Mouse (Mus musculus): ENCODE results near the gene Zbtb17. TPM values are rescaled to one million over a fixed set of nuclear protein-coding genes. Genes with fewer than 3 reads are reported as not detected.

The Zbtb17 gene
- polyA plus RNA-seq, 1 experiment from 2014 or later = 50.7 TPM

DNA sequence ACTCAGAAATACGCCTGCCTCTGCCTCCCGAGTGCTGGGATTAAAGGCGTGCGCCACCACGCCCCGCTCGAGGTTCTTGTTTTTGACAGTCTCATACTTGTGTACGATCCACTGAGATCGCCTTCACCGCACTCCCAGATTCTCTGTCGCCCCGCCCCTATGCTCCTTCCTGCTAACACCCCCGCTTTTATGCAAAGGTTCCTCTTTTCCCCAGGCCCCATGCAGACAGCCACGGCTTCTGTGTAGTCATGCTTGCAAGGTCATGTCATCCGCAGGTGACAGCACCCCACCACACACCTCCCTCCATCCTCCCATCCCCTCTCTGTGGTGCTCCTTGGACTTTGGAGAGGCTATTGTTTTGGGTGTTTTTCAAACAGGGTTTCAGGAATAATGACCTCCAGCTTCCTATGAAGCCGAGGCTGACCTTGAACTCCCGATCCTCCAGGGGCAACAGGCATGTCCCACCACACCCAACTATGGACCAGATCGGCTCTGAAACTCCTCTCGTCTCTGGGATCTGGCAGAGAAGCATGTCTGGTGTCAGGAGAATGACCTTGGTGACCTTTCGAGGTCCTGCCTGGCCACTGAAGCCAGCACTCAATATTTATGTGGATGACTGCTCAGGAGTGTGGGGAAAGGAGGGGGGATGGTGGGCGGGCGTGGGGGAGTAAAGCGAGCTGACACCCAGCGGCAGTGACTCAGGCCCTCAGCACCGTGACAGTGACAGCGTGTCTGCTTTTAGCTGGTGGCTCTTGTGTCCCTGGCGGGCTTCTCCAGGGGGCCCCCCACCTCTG lies 24.9 kb upstream of the Zbtb17 start:
- ATAC-seq (ENCODE audit: low FRiP score) = no peak
- 60% methylated on average over 27 of the region's 27 CpGs for WGBS
- H3K4me2 ChIP-seq (replicated peaks) = no peak overlapping the region

GRCm38 (mm10) chr4:141420192-141420829 lies 24.1 kb upstream of the Zbtb17 start, which contains the start of gene Hspb7:
Hspb7 (plus strand) TSS chr4:141420779.
- Histone ChIP-seq H3K27me3 (peaks cover 37% of the 10 kb centered on the region), H3K9me3 (replicated peaks) (no peaks in the 10 kb centered on the region), H3K36me3 (no peaks in the 10 kb centered on the region), H3K4me3 (no peak within 1 kb of the TSS), H3K27ac (no peak within 1 kb of the TSS), H3K9ac (no peak within 1 kb of the TSS; the same call in 1 of the 2 replicates), H3K4me1 (no peaks in the 10 kb centered on the region), H3K4me2 (replicated peaks) (no peak within 1 kb of the TSS)
- no peak for ATAC-seq (ENCODE audit: low FRiP score)
- WGBS = 58% methylated on average over 9 of the region's 9 CpGs

More for the DNA sequence above, 24.9 kb upstream of the Zbtb17 start:
- H3K4me3 ChIP-seq = no peak overlapping the region
- no peaks in the 10 kb centered on the region for H3K9me3 ChIP-seq (replicated peaks)
- no peak overlapping the region for H3K27ac ChIP-seq
- H3K27me3 ChIP-seq = peaks cover 30% of the 10 kb centered on the region
- no peaks in the 10 kb centered on the region for H3K36me3 ChIP-seq
- no peaks in the 10 kb centered on the region for H3K4me1 ChIP-seq
- H3K9ac ChIP-seq = no peak overlapping the region

DNA sequence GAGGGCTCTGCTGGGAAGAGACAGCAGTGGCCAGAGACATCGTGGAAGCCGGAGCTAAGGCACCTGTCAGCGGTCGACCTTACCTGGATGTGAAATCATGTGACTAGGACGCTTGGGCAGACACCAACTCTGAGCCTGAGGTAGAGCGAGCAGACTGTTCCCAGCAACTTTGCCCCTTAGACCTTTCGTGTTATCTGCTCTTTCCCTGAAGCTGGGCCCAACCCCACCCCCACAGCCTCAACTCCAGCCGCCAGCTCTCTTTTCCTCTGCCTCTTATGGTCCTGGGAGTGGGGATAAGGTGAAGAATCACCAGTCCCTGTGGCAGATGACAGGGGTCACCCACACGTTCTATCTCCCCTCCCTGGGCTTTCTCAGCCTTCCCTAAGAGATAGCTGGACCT lies 23.6 kb upstream of the Zbtb17 start:
- H3K4me2 ChIP-seq (replicated peaks) = no peak overlapping the region
- H3K36me3 ChIP-seq = no peaks in the 10 kb centered on the region
- peaks cover 6% of the 10 kb centered on the region for H3K4me1 ChIP-seq
- WGBS = 55% methylated on average over 9 of the region's 9 CpGs
- H3K27ac ChIP-seq = no peak overlapping the region
- H3K27me3 ChIP-seq = peaks cover 38% of the 10 kb centered on the region
- no peaks in the 10 kb centered on the region for H3K9me3 ChIP-seq (replicated peaks)
- H3K9ac ChIP-seq = no peak overlapping the region
- ATAC-seq (ENCODE audit: low FRiP score) = no peak
- no peak overlapping the region for H3K4me3 ChIP-seq

DNA sequence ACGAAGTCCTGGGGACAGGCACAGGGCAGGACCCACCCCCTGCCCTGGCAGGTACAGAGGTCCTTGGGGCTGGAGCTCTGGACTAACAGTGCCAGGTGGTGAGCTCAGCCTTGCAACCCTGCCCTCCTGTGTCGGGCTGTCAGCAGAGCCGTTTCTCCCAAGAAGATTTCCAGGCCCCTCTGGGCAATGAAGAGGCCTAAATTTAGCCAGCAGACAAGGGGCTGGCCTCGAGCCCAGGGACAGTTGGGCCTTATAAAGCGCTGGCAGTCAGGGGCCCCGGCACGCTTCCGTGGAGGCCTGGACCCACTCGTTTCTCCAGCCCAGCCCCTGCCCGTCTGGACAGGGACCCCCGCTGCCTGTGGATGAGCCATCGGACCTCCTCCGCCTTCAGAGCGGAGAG lies 23.0 kb upstream of the Zbtb17 start:
- no peaks in the 10 kb centered on the region for H3K36me3 ChIP-seq
- H3K27ac ChIP-seq = no peak overlapping the region
- no peak overlapping the region; the same call in 1 of the 2 replicates for H3K9ac ChIP-seq
- no peak overlapping the region for H3K4me2 ChIP-seq (replicated peaks)
- H3K4me3 ChIP-seq = no peak overlapping the region
- no peak for ATAC-seq (ENCODE audit: low FRiP score)
- H3K27me3 ChIP-seq = peaks cover 43% of the 10 kb centered on the region
- 81% methylated on average over 14 of the region's 14 CpGs for WGBS
- no peaks in the 10 kb centered on the region for H3K9me3 ChIP-seq (replicated peaks)
- H3K4me1 ChIP-seq = peaks cover 10% of the 10 kb centered on the region

DNA sequence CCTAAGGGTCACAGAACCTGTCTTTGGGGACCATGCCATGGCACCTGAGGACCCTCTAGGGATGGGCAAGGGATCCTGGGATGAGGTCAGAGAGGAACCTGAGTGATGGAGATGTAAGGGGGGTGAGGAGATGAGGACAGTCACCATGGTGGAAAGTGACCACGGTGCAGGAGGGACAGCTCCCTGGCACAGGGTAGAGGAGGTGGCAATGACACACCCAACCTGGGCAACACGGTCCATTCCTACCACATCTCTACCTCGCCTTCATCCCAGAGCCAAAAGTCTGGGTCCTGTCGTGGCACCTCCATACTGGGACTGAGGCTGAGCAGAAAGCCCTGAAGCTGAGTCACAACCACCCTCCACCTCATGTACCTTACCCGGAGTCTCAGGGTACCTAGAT lies 21.6 kb upstream of the Zbtb17 start:
- no peak overlapping the region for H3K9ac ChIP-seq
- H3K4me1 ChIP-seq = peaks cover 10% of the 10 kb centered on the region
- H3K36me3 ChIP-seq = no peaks in the 10 kb centered on the region
- no peak overlapping the region for H3K27ac ChIP-seq
- no peak overlapping the region for H3K4me3 ChIP-seq
- no peaks in the 10 kb centered on the region for H3K9me3 ChIP-seq (replicated peaks)
- peaks cover 50% of the 10 kb centered on the region for H3K27me3 ChIP-seq
- no peak overlapping the region for H3K4me2 ChIP-seq (replicated peaks)
- ATAC-seq (ENCODE audit: low FRiP score) = no peak
- WGBS = 89% methylated on average over 5 of the region's 5 CpGs

GRCm38 (mm10) chr4:141423288-141423687 lies 21.2 kb upstream of the Zbtb17 start:
- no peak for ATAC-seq (ENCODE audit: low FRiP score)
- no peak overlapping the region for H3K4me2 ChIP-seq (replicated peaks)
- H3K4me3 ChIP-seq = no peak overlapping the region
- peaks cover 50% of the 10 kb centered on the region for H3K27me3 ChIP-seq
- H3K9ac ChIP-seq = no peak overlapping the region
- no peaks in the 10 kb centered on the region for H3K9me3 ChIP-seq (replicated peaks)
- H3K4me1 ChIP-seq = peaks cover 10% of the 10 kb centered on the region
- 84% methylated on average over 5 of the region's 5 CpGs for WGBS
- no peaks in the 10 kb centered on the region for H3K36me3 ChIP-seq
- no peak overlapping the region for H3K27ac ChIP-seq

GRCm38 (mm10) chr4:141423691-141424431 lies 20.6 kb upstream of the Zbtb17 start:
- peaks cover 50% of the 10 kb centered on the region for H3K27me3 ChIP-seq
- H3K9me3 ChIP-seq (replicated peaks) = no peaks in the 10 kb centered on the region
- no peak for ATAC-seq (ENCODE audit: low FRiP score)
- no peak overlapping the region for H3K9ac ChIP-seq
- H3K27ac ChIP-seq = no peak overlapping the region
- H3K4me3 ChIP-seq = no peak overlapping the region
- no peaks in the 10 kb centered on the region for H3K36me3 ChIP-seq
- H3K4me1 ChIP-seq = peaks cover 10% of the 10 kb centered on the region
- 82% methylated on average over 13 of the region's 13 CpGs for WGBS
- no peak overlapping the region for H3K4me2 ChIP-seq (replicated peaks)

GRCm38 (mm10) chr4:141425484-141426479 lies 18.7 kb upstream of the Zbtb17 start:
- Histone ChIP-seq H3K27ac (no peak overlapping the region), H3K9ac (peak overlapping the region; percentile 59), H3K4me2 (replicated peaks) (peak overlapping the region; percentile 77), H3K27me3 (peaks cover 50% of the 10 kb centered on the region), H3K4me3 (peak overlapping the region; percentile 38), H3K4me1 (peaks cover 10% of the 10 kb centered on the region), H3K9me3 (replicated peaks) (no peaks in the 10 kb centered on the region), H3K36me3 (no peaks in the 10 kb centered on the region)
- 7% methylated on average over 36 of the region's 36 CpGs for WGBS
- peak; percentile 92 for ATAC-seq (ENCODE audit: low FRiP score)

- Histone ChIP-seq H3K27me3 (peaks cover 41% of the 10 kb centered on the region), H3K27ac (no peak overlapping the region), H3K4me3 (no peak overlapping the region), H3K9ac (no peak overlapping the region), H3K4me1 (peaks cover 10% of the 10 kb centered on the region), H3K36me3 (no peaks in the 10 kb centered on the region), H3K9me3 (replicated peaks) (no peaks in the 10 kb centered on the region), H3K4me2 (replicated peaks) (no peak overlapping the region)
- no peak for ATAC-seq (ENCODE audit: low FRiP score)
- 82% methylated on average over 10 of the region's 10 CpGs for WGBS
Measured at GRCm38 (mm10) chr4:141426796-141427745, 17.4 kb upstream of the Zbtb17 start.

- Histone ChIP-seq H3K9ac (no peak overlapping the region), H3K36me3 (no peaks in the 10 kb centered on the region), H3K4me2 (replicated peaks) (no peak overlapping the region), H3K4me1 (peaks cover 10% of the 10 kb centered on the region), H3K27ac (no peak overlapping the region), H3K4me3 (no peak overlapping the region), H3K27me3 (peaks cover 32% of the 10 kb centered on the region), H3K9me3 (replicated peaks) (no peaks in the 10 kb centered on the region)
- 90% methylated on average over 13 of the region's 13 CpGs for WGBS
- no peak for ATAC-seq (ENCODE audit: low FRiP score)
Measured at GRCm38 (mm10) chr4:141427921-141428320, 16.5 kb upstream of the Zbtb17 start.

DNA sequence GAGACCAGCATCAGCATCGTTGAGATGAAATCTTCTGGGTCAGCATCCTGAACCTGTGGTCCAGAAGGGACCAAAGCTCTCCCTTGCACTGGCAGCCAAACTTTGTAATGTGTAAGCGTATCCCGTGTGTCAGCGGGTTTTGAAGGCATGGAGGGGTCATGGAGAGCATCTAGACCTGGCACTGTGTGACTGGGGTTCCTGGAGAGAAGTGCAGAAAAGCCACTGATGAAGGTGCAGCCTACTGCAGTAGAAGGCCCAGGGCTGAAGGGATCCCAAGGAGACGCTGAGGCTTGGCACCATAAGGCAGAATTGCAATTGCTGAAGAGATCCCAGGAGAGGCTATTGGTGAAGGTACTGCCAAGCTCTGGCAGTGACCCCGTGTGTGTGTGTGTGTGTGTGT lies 15.1 kb upstream of the Zbtb17 start:
- no peaks in the 10 kb centered on the region for H3K36me3 ChIP-seq
- peaks cover 30% of the 10 kb centered on the region for H3K27me3 ChIP-seq
- H3K4me1 ChIP-seq = peaks cover 10% of the 10 kb centered on the region
- 78% methylated on average over 6 of the region's 6 CpGs for WGBS
- H3K9me3 ChIP-seq (replicated peaks) = no peaks in the 10 kb centered on the region
- no peak overlapping the region for H3K9ac ChIP-seq
- H3K4me2 ChIP-seq (replicated peaks) = no peak overlapping the region
- no peak overlapping the region for H3K27ac ChIP-seq
- H3K4me3 ChIP-seq = no peak overlapping the region
- no peak for ATAC-seq (ENCODE audit: low FRiP score)
